Mouse (Mus musculus) left cerebral cortex, adult 18-20 months (tissue): Measurements from ENCODE around the gene Gprin2. TPM values are rescaled to one million over a fixed set of nuclear protein-coding genes. Genes with fewer than 3 reads are reported as not detected.
A peak's percentile ranks its signal among the peaks of the same experiment; 100 is the strongest.

Experiments
- DNase-seq, 2 experiments: peaks; one replicate each; pipeline ENCODE4 v3.0.0; 2021 to 2022; ENCODE audit warnings: low spot score in 2 of 2, mixed read lengths in 1 of 2
- total RNA-seq, 2 experiments: library from RNA; stranded (reverse); gene quantifications; 2 replicates each; pipeline ENCODE4 v1.2.3; 2021

Gene Gprin2
- total RNA-seq, 2 experiments from 2014 or later: 3.1 to 3.7 TPM

DNA sequence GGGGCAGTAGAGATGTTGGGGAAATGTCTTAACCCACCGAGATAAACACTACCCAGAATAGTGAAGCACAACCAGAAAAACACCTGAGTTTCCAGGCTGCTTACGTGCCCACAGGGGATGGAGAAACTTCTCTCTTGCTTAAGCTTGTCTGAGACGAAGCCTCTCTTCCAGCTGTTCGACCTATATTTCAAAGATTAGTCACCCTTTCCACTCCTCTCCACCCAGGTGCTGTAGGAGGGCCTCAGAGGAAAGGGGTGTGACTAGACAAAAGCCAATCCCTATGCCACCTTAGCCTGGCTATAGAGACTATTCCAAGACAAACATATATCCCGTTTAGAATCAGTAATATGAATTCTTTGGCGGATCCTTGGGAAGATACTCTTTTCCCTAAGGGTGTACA is 6.5 kb upstream of the Gprin2 start:
- DNase-seq: no peak

DNA sequence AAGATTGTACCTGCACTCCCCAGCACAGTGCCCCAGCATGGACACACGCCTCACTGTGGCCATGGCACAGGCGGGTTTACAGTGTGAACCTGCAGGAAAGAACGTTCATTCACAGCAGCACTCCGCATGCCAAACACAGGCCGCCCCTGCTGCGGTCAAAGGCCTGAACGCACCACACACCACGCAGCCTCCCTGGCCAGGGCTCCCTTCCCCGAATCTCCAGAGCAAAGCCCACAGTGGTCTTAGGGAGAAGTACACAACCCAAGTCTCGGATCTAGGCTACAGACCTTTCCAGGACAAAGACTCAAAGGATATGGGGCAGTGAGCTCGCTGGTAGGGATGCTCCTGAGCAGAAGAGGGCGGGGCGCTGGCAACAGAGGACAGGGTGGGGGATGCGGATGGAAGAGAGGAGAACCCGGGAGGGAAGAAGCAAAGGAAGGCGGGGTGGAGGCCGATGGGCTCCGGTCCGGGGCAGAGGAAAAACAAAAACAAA is 669 bp downstream of the Gprin2 start:
- peak in 1 of 2 experiments; percentile 12 for DNase-seq

DNA sequence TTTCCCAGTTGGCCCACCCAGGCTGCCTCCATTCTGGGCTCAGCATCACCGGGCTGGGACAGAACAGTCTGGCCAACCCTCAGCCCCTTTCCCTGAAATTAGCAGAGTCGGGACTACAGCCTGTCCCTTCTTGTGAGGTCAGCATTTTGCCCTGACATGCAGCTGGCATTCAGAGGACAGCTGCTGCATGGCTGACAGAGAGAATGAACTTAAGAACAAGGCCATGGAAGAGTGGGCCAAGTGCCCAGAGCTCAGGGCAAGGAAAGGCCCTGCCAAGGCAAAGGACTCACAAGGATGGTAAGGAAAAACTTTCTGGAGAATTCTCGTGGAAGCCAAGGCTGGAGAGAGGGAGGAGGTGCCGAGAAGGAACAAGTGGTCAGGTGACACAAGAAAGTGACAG is 4.7 kb downstream of the Gprin2 start:
- DNase-seq: no peak

DNA sequence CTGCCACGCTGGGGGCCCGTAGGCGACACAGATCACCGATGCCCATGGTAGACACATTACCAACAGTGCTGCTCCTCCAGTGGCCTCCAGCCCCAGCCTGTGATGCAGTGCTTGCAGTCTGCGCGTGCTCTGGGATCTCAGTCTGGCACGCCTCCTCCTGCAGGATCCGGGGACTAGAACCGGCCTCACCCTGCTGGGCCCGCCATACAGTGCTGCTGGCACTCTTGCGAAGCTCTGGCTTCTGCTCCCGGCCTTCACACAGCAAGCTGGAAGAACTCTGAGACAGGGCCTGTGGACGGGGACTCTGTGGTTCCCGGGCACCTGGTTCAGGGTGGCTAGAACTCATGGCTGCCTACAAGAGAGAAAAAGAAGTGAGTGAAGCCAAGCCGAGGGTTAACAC is 6.0 kb downstream of the Gprin2 start:
- no peak for DNase-seq

DNA sequence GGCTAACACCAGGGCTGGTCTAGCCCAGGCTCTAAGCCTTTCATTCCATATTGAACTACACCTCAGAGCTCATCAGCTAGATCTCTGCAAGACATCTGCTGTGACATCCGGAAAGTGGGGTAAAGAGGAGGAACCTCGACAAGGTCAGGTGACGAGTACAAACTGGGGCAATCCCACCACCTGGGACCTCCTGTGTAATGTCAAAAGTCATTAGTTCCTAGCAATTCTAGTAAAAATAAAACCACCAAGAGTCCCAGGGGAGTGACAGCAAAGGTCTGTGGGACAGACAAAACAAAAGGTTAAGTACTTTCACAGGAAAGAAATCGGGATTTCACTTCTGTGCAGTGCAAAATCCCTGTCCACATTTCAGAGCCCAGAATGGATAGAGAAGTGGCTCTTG is 7.6 kb downstream of the Gprin2 start:
- no peak for DNase-seq

DNA sequence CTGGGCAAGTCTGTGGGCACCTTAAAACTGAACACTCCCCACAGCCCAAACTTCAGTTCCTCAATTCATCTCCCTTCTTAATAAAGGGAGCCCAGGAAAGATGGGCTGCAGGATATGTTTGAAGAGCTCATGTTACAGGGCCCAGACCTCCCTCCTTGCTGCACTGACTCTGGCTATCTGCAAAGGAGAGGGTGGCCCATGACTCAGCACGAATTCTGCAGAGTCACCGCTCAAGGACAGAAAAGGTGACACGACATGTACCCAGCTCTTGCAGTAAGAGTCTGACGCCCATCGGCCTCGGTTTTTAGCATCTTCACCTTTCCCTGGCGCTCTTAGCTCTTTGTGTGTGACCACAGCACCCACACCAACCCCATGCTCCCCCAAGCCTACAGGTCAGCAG is 11.1 kb downstream of the Gprin2 start:
- DNase-seq: no peak

DNA sequence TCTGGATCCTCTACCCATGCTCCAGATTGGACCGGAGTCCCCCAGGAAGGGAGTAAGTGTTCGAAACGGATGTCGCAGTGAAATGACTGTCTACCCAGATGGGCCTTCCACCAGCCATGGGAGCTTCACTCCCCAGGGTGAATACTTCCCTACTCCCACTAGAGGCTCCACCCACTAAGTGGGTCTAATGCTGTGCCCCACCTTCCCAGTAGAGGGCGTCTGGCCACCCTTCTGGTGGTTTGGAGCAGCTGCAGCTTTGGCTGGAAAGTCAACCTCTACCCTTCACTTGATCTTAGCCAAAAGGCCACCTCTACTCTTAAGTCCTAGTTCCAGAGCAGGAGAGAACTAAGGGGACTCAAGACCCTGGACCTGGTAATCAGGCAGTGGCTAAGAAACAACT is 12.8 kb downstream of the Gprin2 start:
- DNase-seq: peak; percentile 25 to 35

DNA sequence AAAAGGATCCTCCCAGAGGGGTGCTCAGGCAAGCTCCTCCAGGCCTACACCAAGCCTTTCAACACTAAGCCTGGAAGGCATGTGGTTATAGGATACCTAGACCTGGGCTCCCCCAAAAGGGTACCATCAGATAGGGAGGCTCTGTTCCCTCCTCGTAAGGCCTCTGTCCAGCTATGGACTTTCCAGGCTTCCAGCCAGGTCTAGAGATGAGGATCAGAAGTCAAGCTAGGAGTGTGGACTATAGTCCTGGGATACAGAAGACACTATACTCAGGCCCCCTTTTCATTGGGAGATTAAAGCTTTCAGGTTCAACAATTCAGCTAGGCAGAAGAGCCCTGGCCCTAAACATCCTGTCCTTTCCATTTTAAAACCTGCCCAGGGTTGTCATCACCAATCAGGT is 18.4 kb downstream of the Gprin2 start:
- DNase-seq: no peak

DNA sequence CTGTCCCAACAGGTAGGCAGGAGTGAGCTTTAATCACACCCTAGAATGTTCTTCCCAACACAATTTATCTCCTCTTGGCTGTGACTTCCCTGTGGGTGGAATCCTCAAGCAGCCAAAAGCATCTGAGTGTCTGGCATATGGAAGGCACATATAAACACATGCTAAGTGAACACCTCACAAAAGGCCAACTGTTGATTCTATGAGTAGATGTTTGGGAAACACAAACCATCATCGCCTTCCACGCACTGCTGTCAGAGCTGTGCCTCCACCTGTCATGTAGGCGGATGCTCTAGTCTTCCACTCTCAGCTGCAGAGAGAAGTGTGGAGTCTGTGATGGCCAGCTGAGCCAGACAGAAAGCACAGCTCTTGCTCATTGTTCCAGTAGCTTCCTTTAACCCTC is 22.1 kb downstream of the Gprin2 start:
- DNase-seq: peak; percentile 59 to 76

DNA sequence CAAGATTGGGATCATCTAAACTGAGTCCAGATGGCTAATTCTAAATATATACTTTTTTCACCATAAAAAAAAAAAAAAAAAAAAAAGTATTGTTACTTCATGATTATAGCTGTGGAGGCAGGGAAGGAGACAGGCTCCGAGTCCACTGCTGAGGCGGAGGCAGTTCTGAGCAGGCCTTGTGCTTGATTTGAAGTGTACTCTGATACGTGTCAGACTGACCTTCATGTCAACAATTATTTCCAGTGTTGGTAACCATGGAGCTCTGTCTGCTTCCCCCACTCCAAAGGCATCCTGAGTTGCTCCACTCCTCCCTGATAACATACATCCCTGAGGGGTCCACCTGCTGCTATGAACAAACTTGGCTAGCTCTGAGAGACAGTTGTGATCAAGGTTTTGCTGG is 30.3 kb downstream of the Gprin2 start:
- no peak for DNase-seq

DNA sequence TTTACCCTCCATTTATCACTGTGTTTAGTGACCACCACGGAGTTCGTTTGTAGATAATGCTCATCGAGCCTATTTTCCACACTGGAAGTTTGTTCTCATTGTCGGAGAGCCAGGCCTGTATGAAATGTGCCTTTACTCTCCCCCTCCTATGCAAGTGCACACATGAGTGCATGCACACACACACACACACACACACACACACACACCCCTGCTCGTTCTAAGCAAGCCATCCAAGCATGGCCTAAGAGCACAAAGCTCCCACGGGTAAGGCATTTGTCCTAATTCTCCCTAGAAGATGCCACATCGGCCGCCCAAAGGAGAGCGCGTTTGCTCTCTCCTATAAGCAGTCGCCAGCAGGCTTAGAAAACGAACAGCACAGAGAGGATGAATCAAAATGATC is 45.7 kb downstream of the Gprin2 start:
- DNase-seq: no peak

DNA sequence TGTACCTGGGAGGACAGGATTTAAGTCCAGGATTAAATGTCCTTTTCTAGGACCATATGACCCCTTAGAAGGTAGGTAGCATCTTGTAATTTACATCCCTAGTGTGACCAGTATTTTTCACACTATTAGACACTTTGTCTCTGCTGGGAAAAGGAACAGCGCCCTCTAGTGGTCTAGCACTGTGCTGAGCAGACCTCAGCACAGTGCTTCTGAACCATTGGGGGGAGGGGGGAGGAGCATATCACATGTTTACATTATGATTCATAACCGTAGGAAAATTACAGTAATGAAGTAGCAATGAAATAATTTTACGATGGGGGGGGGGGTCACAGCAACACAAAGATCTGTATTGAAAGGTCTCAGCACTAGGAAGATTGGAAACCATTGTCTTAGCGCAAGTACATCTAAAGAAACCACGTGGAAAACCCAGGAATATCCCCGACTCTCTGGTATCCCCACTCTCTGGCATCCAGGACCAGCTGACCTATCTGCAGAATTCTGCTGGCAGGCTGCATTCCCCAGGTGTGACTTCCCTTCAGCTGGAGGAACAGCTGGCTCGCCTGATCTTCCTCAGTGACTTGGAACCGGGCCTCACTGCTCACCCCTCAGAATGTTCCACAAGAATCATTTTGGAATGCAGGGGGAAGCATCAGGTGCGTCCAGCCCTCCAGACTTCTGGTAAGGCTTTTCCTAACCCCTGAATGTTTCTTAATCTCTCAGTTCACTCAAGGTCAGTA is 46.7 kb downstream of the Gprin2 start:
- DNase-seq: peak; percentile 11 to 56

DNA sequence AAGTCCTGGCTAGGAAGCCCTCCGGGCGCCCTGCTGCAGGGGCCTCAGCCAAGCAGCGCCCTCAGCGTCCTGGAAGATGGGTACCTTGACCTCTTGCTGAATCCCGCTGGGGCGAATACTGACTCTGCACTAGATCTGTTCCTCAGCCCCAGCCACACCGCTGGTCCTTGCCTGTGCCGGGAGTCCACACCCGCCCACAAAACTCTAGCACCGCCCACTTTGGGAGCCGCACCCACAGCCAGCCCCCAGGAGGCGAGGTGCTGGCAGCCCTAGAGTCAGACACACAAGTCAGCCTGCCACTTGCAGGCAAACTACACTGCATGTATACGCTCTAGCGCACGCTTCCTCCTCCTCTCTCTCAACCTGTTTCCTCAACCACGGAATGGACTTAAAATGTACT is 49.1 kb downstream of the Gprin2 start, which contains the start of gene Npy4r:
TSS of gene Npy4r (minus strand) at position 148 of the 400 bp plus-strand sequence.
- peak in 1 of 2 experiments; percentile 6 for DNase-seq

DNA sequence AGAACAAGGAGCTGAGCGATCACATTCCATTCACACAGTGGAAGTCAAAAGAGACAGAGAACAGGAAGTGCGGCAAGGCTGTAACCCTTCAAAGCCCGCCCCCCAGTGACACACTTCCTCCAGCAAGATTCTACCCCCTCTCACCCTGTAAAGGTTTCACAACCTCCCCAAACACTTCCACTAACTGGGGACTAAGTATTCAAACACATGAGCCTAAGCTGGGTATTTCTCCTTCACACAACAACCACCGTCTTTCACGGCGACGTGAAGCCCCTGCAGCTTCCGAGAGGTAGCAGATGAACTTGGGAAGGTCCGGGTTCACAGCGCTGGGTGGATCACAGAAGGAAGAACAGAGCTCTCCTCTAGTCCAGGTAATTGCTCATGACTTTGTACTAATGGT is 58.5 kb downstream of the Gprin2 start:
- DNase-seq: no peak

DNA sequence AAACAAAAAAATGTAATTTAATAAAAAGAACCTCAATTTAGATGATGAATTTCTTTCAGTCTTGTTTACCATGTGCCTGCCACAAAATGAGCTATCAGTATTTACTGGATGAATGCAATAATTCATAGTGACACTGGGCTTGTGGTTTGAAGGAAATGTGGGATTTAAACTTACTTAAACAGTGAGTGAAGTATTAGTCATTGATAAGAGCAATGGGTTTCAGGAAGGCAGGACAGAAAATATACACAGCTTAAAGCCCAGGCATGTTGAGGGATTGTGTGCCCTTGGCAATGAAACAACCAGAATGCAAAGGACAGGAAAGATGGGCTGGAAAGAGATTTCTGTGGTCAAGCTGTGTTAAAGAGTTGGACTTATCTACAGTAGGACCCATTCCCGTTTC is 59.1 kb downstream of the Gprin2 start:
- no peak for DNase-seq

DNA sequence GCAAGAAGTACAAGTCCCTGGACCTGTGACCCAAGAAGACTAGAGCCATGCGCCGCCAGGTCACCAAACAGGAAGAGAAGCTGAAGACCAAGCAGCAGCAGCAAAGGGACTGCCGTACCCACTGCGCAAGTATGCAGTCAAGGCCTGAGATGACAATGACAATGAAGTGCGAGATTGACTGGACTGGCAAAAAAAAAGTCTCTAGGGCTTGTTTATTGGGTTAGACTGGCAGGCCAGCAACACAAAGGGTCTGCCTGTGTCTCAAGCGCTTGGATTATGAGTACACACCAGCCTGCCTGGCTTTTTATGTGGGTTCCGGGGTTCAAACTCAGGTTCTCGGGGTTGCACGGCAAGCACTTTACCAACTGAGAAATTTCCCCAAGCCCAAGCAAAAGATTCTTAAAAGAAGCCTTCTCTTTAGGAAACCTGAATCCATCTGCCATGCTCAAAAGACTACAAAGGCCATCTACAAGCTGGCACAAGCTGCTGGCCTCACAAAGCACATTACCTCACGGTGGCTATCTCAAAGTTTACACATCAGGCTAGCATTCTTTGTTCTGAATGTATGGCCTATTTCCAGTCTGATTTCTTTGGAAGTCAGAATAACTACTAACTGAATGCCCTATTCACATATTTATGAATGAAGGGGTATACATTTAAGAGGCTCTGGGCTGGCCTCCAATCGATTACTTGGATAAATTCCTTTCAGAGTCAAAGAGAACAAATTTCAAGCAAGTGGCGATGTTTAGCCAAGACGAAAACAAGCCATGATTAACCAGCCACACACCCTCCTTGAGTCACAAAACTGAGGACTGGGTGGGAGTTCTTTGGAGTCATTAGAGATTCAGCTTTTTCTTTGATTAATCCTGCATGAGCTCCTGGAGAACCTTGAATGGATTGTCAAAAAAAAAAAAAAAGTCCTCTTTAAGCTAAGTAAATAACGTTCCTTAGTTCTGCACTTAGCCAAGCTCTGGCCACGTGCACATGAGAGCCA is 61.5 kb downstream of the Gprin2 start:
- no peak for DNase-seq

Other genes with a start within 250 kb of the Gprin2 start
- not detected for gene Rbp3, start 247.7 kb downstream of the Gprin2 start, total RNA-seq
- 1 to 10 TPM; 2.6 to 2.7 TPM for gene Zfp488, start 222.9 kb downstream of the Gprin2 start, total RNA-seq
- gene Gm30083, start 186.5 kb downstream of the Gprin2 start, total RNA-seq: not detected
- not detected for gene Gm5460, start 184.9 kb downstream of the Gprin2 start, total RNA-seq
- not detected for gene Antxrl, start 148.9 kb downstream of the Gprin2 start, total RNA-seq
- gene Anxa8, start 115.7 kb downstream of the Gprin2 start, total RNA-seq: 1 to 10 TPM; 1.1 to 1.2 TPM
- gene A630023A22Rik, start 98.9 kb downstream of the Gprin2 start, total RNA-seq: not detected
- gene Npy4r, start 49.2 kb downstream of the Gprin2 start, total RNA-seq: not detected
- gene Syt15, start 17.9 kb upstream of the Gprin2 start, total RNA-seq: under 1 TPM; 0.37 to 0.66 TPM
- 10 to 100 TPM in 1 of 2 experiments, 1 to 10 TPM in 1; 10.0 to 11.9 TPM for gene Shld2, start 108.8 kb upstream of the Gprin2 start, total RNA-seq
- 100 to 1,000 TPM; 270 to 302 TPM for gene Glud1, start 109.1 kb upstream of the Gprin2 start, total RNA-seq
- gene Fam25c, start 153.8 kb upstream of the Gprin2 start, total RNA-seq: not detected
- 1 to 10 TPM; 5.4 to 5.8 TPM for gene Sncg, start 173.1 kb upstream of the Gprin2 start, total RNA-seq
- gene Mmrn2, start 173.8 kb upstream of the Gprin2 start, total RNA-seq: 1 to 10 TPM; 4.0 to 4.3 TPM